Mouse (Mus musculus) forebrain, embryonic 10.5 days (tissue): ENCODE results near the gene Dync1li2. TPM values are rescaled to one million over a fixed set of nuclear protein-coding genes. Genes with fewer than 3 reads are reported as not detected.

Source experiments
- DNase-seq: peaks from one replicate; pipeline ENCODE4 v3.0.0-alpha.2; 2017; ENCODE audit warnings: low spot score; ENCODE audit errors: extremely low spot score
- H3K27ac ChIP-seq: fragments of 300-500 bp; sonication (generic); 2 replicates; pipeline ENCODE4 v1.5.1; 2016; ENCODE audit warnings: mild to moderate bottlenecking
- H3K27me3 ChIP-seq: fragments of 300-500 bp; sonication (generic); 2 replicates; pipeline ENCODE4 v1.6.1; 2016; ENCODE audit warnings: mild to moderate bottlenecking; ENCODE audit not compliant: poor library complexity, severe bottlenecking
- H3K36me3 ChIP-seq: fragments of 300-500 bp; sonication (generic); replicated peaks from 2 replicates; pipeline ENCODE4 v1.6.1; 2016; ENCODE audit warnings: mild to moderate bottlenecking, moderate library complexity
- H3K4me1 ChIP-seq: fragments of 300-500 bp; sonication (generic); 2 replicates; pipeline ENCODE4 v1.6.1; 2016
- H3K4me3 ChIP-seq: fragments of 300-500 bp; sonication (generic); 2 replicates; pipeline ENCODE4 v1.5.1; 2016; ENCODE audit warnings: mild to moderate bottlenecking, moderate library complexity
- H3K9me3 ChIP-seq: fragments of 300-500 bp; sonication (generic); 2 replicates; pipeline ENCODE4 v1.6.1; 2016; ENCODE audit warnings: mild to moderate bottlenecking, moderate library complexity
- WGBS: fragments of 180-500 bp; shearing (Covaris S2); methylation state at CpG from one replicate; pipeline ENCODE4 v1.1.7; 2016; 5-methylcytosine and 5-hydroxymethylcytosine counted together
- polyA plus RNA-seq: library from polyadenylated mRNA; unstranded; fragments of >200 nt; fragmentation: Nextera tagmentation; extraction: Ambion mirVana; gene quantifications from 2 replicates; pipeline ENCODE4 v1.2.1, GENCODE M21; 2016

Dync1li2 gene
- polyA plus RNA-seq, 1 experiment from 2014 or later: 81.9 TPM

DNA sequence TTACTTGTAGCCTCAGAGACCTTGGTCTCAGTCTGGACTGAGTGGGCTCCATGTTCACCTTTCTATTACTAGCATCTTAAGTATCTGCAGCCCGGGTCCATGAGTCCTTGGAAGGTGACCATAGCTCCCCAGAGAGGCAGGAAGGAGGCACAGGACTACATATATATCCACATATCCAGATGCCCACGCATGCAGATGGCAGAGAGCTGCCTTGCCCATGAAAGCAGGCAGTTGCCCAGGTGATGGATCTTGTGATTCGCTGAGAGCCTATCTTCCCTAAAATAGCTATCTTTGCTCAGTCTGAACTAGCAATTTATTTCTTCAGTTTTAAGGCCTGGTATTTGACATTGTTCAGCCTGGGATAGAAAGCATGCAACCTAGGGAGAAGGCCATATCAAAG lies 31.4 kb downstream of the Dync1li2 start:
- Histone ChIP-seq H3K27ac (no peak overlapping the region), H3K4me1 (peaks cover 7% of the 10 kb centered on the region; the same call in 1 of the 2 replicates), H3K36me3 (peaks cover 10% of the 10 kb centered on the region), H3K4me3 (no peak overlapping the region), H3K9me3 (no peaks in the 10 kb centered on the region), H3K27me3 (no peaks in the 10 kb centered on the region)
- 94% methylated on average over 3 of the region's 3 CpGs for WGBS
- DNase-seq: no peak

DNA sequence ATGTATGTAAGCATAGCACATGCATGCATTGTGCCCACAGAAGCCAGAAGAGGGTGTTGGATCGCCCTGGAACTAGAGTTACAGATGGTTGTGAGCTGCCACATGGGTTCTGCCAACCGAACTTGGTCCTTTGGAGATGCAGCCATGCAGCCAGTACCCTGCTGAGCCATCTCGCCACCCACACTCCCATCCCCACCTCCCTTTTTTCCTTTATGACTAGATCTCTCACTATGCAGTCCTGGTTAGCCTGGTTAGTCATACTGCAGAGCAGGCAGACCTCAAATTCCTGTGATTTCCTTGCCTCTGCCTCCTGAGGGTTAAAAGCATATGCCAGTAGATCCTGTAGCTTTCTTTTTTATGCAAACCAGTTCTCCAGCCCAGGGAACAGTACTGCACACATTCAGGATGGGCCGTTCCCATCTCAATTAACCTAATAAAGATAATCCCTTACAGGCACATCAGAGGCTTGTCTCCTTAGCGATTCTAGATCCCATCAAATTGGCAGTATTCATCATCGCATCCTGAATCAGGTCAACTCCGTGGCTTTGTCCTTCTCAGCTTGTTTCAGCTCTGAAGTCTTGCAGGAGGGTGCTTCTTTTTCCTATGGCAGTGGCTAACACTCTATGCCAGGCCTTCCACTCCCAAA lies 32.1 kb downstream of the Dync1li2 start:
- Histone ChIP-seq H3K9me3 (no peaks in the 10 kb centered on the region), H3K27ac (no peak overlapping the region), H3K27me3 (no peaks in the 10 kb centered on the region), H3K4me1 (peaks cover 7% of the 10 kb centered on the region; the same call in 1 of the 2 replicates), H3K4me3 (no peak overlapping the region), H3K36me3 (peaks cover 6% of the 10 kb centered on the region; the same call in 1 of the 2 replicates)
- 52% methylated on average over 7 of the region's 7 CpGs for WGBS
- DNase-seq: no peak

DNA sequence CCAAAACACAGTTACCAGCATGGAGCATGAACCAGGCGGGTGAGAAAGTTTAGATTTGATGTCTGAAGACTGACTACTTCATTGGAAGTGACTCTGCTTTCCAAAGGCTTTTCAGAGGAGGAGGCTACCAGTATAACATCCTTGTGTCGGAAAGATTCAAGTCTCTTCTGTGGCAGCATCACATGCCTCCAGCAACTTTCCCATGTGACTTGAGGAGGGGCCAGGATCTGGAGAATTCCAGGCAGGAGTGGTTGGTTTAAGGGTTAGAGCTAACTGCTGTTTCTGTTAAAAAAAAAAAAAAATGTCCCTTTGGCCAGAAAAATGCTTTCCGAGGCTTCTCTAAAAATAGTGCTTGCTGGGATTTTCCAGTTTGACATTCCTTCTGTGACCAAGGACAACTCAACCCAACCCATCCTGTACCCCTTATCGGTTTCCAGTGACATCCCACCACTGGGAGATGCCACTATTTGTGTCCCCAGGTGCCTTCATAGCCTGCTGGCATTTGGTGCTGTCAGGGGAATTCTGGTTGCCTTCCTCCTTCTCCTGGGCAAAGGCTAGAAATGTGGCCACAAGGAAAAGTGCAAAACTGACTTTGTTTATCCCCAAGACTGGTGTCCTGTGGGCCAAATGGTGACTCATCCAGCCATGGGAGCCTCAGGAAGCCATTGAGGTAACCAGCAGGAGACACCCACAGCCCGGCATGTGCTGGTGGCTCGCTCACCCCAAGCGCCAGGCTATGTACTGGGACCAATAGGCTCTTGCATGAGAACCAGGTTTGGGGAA lies 34.3 kb downstream of the Dync1li2 start:
- DNase-seq: no peak
- 90% methylated on average over 7 of the region's 7 CpGs for WGBS
- no peaks in the 10 kb centered on the region for H3K9me3 ChIP-seq
- no peak overlapping the region for H3K27ac ChIP-seq
- peaks cover 7% of the 10 kb centered on the region; the same call in 1 of the 2 replicates for H3K4me1 ChIP-seq
- no peaks in the 10 kb centered on the region for H3K36me3 ChIP-seq
- H3K4me3 ChIP-seq: no peak overlapping the region
- H3K27me3 ChIP-seq: no peaks in the 10 kb centered on the region

DNA sequence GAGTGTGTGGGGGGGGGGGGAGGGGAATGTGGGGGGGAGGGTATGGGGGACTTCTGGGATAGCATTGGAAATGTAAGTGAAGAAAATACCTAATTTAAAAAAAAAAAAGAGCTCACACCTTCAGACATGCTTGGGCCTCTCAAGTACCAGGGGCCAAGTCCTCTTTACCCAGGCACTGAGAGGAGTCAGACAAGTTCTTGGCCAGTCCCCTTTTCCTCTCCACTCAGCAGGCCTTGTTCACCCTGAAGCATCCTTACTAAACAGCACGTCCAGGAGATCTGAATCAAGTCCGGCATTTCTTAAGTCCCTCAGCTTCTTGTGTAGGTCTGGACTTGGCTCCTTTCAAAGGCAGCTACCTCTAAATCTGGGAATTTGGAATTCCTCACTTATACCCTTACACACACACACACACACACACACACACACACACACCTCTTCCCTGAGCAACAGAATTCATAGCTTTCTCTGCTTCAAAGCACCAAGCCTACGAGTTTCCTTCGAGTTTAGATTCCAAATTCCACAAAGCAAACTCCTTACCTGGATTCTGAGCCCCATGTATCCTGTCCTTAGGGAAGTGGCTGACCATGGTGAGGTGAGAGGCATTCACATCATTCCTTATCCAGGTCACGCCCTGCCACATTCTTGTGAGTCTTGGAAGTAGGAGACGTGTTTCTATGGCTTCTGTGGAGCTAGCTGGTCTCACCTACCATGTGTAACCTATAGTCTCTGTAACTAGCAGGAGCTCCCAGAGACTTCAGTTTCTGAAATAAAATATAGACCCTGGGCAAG lies 36.3 kb downstream of the Dync1li2 start:
- no peak overlapping the region for H3K4me3 ChIP-seq
- no peaks in the 10 kb centered on the region for H3K27me3 ChIP-seq
- no peaks in the 10 kb centered on the region for H3K9me3 ChIP-seq
- WGBS: 84% methylated on average over 6 of the region's 6 CpGs
- no peaks in the 10 kb centered on the region for H3K36me3 ChIP-seq
- H3K27ac ChIP-seq: no peak overlapping the region
- no peak for DNase-seq
- peaks cover 7% of the 10 kb centered on the region; the same call in 1 of the 2 replicates for H3K4me1 ChIP-seq

DNA sequence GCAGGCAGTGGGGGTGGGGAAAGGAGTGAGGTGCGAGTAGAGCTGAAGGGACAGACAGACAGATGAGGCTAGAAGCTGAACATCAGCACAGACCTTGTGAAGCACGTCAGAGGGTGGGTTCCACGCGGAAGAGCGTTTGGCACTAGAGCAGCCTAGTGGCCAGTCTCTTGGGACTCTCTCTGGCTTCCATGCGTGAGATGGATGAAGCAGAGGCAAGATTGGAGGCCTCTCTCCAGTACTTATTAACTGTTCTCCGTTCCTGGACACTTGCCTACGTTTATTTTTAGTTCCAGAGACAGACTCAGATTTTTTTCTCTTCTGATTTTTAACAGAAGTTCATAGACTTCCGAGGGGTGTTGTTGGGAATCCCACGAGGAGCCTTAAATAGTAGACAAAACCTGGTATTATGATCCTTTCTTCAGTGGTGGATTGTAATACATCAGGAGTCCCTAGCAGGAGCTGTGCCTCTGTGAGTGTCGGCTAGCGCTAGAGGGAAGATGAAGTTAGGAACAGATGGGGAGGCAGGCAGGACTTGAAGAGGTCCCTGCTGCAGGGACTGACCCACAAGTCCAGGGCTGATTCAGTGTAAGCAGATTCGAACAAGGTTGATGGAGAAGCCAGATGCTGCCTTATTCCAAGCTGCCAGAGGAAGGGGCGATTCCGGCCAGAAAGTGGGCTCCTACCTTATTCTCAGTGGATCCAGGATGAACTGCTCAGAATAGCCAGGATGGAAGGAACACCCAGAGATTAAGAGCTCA lies 37.2 kb downstream of the Dync1li2 start:
- 85% methylated on average over 15 of the region's 15 CpGs for WGBS
- Histone ChIP-seq H3K4me3 (no peak overlapping the region), H3K4me1 (peaks cover 1% of the 10 kb centered on the region; the same call in 1 of the 2 replicates), H3K27ac (no peak overlapping the region), H3K9me3 (no peaks in the 10 kb centered on the region), H3K27me3 (no peaks in the 10 kb centered on the region), H3K36me3 (no peaks in the 10 kb centered on the region)
- no peak for DNase-seq

DNA sequence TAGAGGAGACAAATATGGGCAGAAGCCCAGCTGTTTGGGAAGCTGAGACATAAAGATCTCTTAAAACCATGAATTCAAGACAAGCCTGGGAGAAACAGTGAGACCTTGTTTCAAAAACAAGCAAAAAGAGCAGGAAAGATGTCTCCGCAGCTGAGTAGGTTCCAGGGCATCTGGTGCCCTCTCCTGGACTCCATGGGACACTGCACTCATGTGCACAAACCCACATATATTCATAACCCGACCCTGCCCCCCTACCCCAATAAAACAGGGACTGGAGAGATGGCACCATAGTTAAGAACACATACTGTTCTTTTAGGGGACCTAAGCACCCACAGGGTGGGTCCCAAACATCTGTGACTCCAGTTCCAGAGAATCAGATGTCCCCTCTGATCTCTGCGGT lies 39.3 kb downstream of the Dync1li2 start:
- Histone ChIP-seq H3K27me3 (no peaks in the 10 kb centered on the region), H3K36me3 (no peaks in the 10 kb centered on the region), H3K4me3 (no peak overlapping the region), H3K9me3 (no peaks in the 10 kb centered on the region), H3K4me1 (no peaks in the 10 kb centered on the region), H3K27ac (no peak overlapping the region)
- 78% methylated on average over 3 of the region's 3 CpGs for WGBS
- DNase-seq: no peak

DNA sequence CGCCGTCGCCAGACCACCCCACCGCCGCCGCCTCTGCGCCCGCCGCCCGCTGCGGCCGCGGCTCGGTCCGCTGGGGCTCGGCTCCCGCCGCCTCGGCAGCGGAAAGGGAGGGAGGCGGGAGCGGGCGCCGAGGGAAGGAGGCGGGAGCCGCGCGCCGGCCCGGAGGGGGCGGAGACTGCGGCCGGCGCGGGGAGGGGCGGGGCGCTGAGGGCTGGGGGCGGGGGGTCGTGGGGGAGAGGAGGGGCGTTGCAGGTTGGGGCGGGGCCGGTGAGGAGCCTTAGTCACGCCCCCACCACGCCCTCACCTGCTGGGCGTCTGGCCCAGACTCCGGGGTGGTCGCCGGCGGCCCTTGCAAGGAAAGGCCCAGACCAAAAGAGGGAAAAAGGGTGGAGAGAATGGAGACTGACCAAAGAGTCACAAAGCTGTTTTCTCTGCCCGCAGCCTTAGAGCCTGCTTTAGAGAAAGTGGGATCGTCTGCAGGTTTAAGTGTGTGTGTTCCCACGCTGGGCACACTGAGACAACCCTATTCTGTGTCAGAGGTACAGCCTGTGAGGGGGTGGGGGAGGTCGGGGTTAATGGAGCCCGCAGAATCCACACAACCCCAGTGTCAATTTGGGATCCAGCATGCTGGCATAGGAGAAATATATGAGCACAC lies 47.0 kb downstream of the Dync1li2 start, which contains the start of gene Cmtm4:
Gene Cmtm4, minus strand, starts transcription at position 105 of the 655 bp plus-strand sequence.
- peaks cover 28% of the 10 kb centered on the region for H3K4me1 ChIP-seq
- H3K27ac ChIP-seq: peak within 1 kb of the TSS; percentile 92
- H3K27me3 ChIP-seq: no peaks in the 10 kb centered on the region
- peaks cover 4% of the 10 kb centered on the region; the same call in 1 of the 2 replicates for H3K9me3 ChIP-seq
- H3K36me3 ChIP-seq: 0 out of 2 replicates have a peak, but pooled peaks cover 4% of the 10 kb centered on the region
- H3K4me3 ChIP-seq: peak within 1 kb of the TSS; percentile 87
- peak; percentile 66 for DNase-seq
- WGBS: 3% methylated on average over 36 of the region's 54 CpGs

DNA sequence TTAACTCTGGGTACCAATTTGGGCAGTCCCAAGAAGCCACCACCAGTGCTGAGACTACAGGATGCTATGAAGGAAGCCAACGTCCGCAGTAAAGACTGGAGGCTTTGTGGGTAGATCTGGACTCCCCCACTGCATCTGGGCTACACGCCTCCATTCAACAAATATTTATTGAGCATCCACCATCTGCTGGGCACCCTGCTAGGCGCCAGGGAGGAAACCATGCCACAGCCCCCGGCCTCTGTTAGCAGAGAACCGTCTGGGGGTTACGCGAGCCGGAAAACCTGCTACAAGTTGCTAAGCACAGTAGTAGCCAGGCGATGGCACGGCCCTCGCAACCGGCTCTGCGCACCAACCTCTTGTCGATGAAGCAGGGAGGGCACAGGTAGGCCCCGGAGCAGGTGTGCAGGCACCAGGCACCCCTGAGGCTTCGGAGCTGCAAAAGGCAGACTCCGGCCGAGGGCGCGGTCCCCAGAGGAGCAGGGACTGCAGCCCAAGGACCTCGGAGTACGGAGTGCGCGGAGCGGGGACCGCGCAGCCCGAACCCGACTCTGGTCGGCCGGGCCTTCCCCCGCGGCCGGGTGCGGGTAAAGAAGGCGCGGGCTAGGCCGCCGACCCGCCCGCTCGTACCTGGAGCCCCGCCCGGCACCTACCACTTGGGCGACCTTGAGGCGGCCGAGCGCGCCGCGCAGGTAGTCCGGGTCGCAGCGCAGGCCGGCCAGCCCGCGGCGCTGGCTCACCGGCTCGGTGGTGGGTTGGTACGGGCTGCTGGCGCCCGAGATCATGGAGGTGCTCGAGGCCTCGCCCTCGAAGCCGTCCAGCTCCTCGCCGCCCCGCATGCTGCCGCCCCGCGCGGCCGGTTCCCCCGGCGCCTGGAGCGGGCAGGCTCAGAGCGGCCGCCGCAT lies 47.8 kb downstream of the Dync1li2 start:
- Histone ChIP-seq H3K4me1 (peaks cover 28% of the 10 kb centered on the region), H3K4me3 (peak overlapping the region; percentile 87), H3K27ac (peak overlapping the region; percentile 92), H3K9me3 (peaks cover 4% of the 10 kb centered on the region; the same call in 1 of the 2 replicates), H3K36me3 (0 out of 2 replicates have a peak, but pooled peaks cover 4% of the 10 kb centered on the region), H3K27me3 (no peaks in the 10 kb centered on the region)
- peak; percentile 50 for DNase-seq
- WGBS: under 1% methylated on average over 82 of the region's 82 CpGs

DNA sequence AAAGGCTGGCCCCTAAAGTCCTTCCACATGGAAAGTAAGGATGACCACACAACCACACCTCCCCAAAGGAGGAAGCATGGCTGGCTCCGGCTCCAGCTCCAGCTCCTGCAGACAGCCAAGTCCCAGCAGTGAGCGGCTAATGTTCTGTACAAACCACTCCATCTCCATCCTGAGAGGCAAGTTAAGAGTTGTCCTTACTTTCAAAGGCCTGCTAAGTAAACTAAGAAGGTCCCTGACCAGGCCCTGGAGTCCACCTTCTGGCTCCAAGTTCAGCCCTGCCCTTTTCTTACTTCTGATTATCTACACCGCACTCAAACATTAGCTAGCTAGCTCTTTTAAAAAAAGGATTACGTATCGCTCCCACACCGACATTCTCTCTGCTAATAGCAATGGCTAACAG lies 49.1 kb downstream of the Dync1li2 start:
- H3K27ac ChIP-seq: no peak overlapping the region
- H3K4me1 ChIP-seq: peaks cover 28% of the 10 kb centered on the region
- WGBS: 87% methylated on average over 6 of the region's 6 CpGs
- 0 out of 2 replicates have a peak, but pooled peaks cover 4% of the 10 kb centered on the region for H3K36me3 ChIP-seq
- peak overlapping the region; percentile 87; the same call in 1 of the 2 replicates for H3K4me3 ChIP-seq
- no peaks in the 10 kb centered on the region for H3K27me3 ChIP-seq
- peaks cover 4% of the 10 kb centered on the region; the same call in 1 of the 2 replicates for H3K9me3 ChIP-seq
- no peak for DNase-seq

DNA sequence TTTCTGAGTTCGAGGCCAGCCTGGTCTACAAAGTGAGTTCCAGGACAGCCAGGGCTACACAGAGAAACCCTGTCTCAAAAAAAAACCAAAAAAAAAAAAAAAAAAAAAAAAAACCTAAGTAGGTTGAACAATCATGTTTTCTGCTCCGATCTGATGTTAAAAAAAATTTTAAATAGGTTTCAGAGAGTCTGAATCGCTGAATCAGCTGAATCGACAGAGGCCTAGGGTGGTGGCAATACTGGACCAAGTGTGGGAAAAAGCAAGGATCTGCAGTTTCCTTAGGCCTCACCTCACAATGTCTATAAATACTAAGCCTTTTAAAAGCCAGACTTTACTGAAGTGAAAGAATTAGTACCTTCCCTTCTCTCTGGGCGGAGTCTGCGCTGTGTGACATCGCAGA lies 49.7 kb downstream of the Dync1li2 start:
- Histone ChIP-seq H3K4me1 (peaks cover 28% of the 10 kb centered on the region), H3K27ac (no peak overlapping the region), H3K4me3 (no peak overlapping the region), H3K9me3 (peaks cover 4% of the 10 kb centered on the region; the same call in 1 of the 2 replicates), H3K36me3 (0 out of 2 replicates have a peak, but pooled peaks cover 4% of the 10 kb centered on the region), H3K27me3 (no peaks in the 10 kb centered on the region)
- WGBS: 95% methylated on average over 7 of the region's 7 CpGs
- DNase-seq: no peak

DNA sequence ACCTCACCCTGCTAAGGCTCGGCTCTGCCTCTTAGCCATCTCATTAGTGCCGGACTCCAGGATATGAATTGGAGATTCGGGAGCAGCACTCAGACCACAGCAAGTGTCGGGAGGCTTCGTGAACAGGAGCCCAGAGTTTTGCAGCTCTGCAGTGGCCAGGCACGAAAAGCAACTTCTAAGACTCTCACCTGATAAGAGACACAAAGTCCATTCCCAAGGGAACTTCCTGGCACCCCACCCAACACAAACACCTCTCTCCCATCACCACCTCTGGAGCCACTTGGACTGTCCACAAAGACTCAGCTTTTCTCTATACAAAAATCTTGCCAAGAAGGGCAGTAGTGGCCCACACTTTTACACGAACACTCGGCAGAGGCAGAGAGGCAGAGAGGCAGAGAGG lies 52.6 kb downstream of the Dync1li2 start:
- 0 out of 2 replicates have a peak, but pooled peaks cover 4% of the 10 kb centered on the region for H3K36me3 ChIP-seq
- peaks cover 49% of the 10 kb centered on the region for H3K4me1 ChIP-seq
- no peak overlapping the region for H3K27ac ChIP-seq
- WGBS: 89% methylated on average over 8 of the region's 8 CpGs
- H3K27me3 ChIP-seq: no peaks in the 10 kb centered on the region
- H3K9me3 ChIP-seq: no peaks in the 10 kb centered on the region
- H3K4me3 ChIP-seq: no peak overlapping the region
- no peak for DNase-seq
